Mouse (Mus musculus) erythroblast, embryonic 14.5 days (primary cell): ENCODE data around the gene Aldh5a1.

Experiments
- GATA1 ChIP-seq: IDR thresholded peaks from 2 replicates; pipeline ENCODE4 v1.6.1; 2012; ENCODE audit warnings: low read length, inconsistent platforms, mixed read lengths
- TAL1 ChIP-seq: IDR thresholded peaks from 3 replicates; pipeline ENCODE4 v1.6.1; 2012; ENCODE audit warnings: low read length, inconsistent platforms, mixed read lengths

GRCm38 (mm10) chr13:24920333-24920977 is 17.0 kb downstream of the Aldh5a1 start:
- TF ChIP-seq TAL1 (no peak), GATA1 (no peak)
